Mouse (Mus musculus) CD4-positive, CD25-positive, alpha-beta regulatory T cell, adult 2 months (primary cell): ENCODE measurements around the gene Srp9.
"Not testable (repeated sequence)": the region's sequence is repeated elsewhere in the genome, so short reads cannot be mapped to it uniquely, and the experiment has no call there.

Experiments used
- DNase-seq: peaks from one replicate; pipeline ENCODE4 v3.0.0-alpha.2; 2012; ENCODE audit warnings: low read depth, low spot score

Gene Srp9

DNA sequence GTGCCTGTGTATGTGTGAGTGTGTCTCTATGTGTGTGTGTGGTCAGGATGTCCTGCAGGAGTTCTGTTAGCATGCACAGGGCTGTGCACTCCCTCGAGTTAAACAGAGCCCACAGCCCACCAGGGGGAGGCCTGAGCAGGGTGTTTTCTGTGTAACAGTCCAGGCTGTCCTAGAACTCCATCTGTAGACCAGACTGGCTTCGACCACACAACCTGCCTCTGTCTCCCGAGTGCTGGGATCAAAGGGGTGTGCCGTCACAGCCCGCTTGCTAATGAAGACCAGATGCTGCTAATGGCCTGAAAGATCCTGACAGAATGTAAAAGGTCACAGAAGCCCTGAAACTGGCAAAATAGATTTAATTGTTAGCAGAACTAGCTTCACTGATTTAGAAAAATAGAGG lies 21.0 kb downstream of the Srp9 start:
- no peak for DNase-seq

DNA sequence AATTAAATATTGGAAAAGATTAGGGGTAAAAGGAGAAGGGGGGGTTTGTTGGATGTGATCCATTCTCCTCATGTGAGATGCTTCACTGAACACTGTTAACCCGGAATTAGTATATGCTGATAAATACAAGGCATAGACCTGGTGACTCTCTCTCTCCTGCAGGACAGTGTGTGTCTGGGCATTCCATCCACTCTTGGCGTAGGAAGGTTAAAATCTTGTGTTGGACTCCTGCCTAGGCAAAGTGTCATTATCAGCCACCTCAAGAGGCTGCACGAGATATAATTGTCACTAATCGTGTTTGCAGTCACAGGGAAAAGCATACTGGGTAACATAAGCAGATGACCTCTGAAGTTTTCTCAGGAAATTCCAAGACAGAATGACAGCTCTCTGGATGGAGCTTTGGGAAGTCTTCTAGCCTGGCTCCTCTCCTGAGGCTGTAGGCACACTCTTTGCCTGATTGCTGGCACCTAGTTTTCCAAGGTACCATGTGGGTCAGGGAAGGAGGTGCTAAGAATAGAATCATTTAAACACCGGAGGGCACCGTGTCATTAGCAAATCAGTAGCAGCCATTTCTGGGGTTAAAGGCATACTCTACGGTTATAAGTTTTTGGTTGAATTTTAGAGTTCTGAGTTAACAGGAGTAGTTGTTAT lies 24.5 kb downstream of the Srp9 start:
- DNase-seq = no peak

DNA sequence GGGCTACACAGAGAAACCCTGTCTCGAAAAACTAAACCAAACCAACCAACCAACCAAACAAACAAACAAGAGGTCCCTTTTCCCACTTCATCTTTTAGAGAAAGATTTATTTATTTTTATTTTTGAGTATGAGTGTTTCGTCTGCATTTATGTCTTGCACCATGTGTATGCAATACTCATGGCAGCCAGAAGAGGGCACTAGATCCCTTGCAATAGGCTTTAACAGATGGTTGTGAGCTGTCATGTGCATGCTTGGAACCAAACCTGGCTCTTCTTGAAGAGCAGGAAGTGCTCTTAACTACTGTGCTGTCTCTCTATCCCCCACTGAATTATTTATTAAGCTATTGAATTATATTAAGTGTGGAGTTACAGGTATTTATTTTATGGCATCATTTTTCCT lies 25.4 kb downstream of the Srp9 start:
- peak; percentile 77 for DNase-seq

DNA sequence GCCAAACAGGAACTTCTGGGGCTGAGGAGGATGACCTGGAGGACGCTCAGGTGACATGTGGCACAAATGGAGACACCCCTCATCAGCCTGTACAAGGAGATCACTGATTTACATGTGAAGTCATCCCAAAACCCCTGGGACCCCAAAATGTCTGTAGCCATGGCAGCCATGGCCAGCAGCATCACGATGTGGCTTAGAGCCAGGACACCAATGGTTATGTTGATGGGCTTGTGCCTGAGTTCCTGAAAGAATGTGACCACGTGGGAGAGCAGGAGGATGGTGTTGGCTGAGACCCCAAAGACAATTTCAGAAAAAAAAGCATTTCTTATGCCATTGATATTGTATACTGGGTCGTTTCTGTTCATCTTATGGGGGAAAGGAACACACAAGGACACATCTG lies 33.2 kb downstream of the Srp9 start:
- no peak for DNase-seq

DNA sequence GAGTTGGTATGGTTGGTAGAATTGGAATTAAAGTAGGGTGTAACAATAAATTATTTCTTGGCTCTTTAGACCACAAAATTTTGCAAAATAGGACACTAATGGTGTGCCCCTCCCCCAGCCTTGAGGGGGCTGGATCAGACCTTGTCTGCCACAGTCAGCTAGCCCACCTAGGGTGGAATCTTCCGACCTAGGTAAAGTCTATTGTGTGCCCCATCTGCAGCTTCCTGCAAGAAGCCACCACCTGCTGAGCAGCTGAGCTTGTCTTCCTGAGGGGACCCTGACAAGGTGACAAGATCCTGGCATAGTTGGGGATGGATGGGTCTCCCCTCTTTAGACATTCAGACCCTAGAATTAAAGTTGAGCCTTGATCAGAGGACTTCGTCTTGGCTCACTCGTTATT lies 35.0 kb downstream of the Srp9 start:
- no peak for DNase-seq

DNA sequence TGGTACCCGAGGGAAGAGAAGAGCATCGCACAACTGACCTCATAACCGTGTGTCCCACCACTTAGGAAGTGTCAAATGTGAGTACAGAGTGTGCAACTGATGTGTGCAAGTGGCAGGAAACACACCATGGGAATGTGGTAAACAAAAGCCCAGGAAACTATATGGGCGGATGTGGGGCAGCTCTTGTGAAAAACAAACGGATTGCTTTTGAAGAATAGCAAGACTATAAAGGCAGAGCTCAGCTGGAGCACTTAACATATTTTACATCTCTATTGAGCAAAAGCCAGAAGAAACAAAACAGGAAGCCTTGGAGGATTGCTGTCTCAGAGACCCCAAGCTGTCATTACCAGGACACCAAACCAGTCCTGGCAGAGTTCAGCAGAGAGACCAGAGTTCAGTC lies 38.4 kb downstream of the Srp9 start:
- no peak for DNase-seq

DNA sequence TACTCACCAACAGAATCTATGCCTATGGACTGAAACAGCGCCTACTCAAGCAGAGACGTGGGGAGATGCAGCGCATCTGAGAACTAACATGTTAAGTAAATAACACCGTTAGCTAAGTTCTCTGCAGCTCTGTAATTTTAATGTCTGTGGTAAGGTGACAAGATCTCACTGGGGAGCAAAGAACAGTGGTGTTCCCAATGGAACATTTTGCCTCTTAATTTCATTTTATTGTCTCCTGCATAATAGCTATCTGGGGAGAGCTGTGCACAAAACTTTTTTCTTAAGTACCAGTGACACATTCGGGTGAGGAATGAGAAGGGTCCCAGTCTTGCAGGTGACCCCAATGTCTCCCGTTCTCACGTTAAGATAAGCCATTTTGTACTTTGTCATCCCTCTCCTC lies 39.8 kb downstream of the Srp9 start, which contains the start of gene Vmn1r1:
Gene Vmn1r1 (minus strand): TSS at position 101 of the 400 bp plus-strand sequence.
- DNase-seq = no peak

DNA sequence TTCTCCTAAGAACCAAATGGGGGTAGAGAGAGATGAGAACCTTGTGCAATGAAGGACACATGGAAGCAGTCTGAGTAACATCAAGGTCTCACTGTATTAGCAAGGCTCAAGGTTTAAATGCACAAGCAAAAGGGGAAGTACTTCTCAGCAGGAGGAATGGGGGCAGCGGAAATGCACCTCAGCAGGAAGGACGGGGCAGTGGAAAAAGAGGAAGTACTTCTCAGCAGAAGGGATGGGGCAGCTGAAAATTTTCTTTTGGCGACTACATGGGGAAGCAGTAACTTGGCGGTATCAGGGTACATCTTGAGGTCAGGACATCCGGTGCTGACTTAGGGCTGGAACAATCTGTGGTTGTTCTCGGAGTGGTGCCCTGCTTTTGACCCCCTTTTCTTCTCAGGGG lies 45.7 kb downstream of the Srp9 start:
- not testable (repeated sequence) for DNase-seq

DNA sequence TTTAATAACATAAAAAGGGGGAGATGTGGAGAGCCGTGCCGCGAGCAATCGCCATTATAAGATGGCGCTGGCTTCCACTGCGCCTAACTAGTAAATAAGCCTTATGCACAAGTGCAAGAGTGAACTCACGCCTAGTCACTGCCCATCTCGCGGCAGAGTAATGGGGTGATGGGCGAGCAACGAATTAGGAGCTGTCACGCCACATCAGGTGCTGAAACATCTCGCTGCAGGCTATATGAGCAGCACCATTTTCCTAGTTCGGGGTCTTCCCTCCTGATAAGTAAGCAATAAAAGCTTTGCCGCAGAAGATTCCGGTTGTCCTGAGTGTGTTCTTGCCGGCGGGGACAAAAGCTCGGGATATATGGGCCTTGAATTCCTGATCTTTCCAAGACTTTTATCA lies 52.4 kb downstream of the Srp9 start:
- not testable (repeated sequence) for DNase-seq

DNA sequence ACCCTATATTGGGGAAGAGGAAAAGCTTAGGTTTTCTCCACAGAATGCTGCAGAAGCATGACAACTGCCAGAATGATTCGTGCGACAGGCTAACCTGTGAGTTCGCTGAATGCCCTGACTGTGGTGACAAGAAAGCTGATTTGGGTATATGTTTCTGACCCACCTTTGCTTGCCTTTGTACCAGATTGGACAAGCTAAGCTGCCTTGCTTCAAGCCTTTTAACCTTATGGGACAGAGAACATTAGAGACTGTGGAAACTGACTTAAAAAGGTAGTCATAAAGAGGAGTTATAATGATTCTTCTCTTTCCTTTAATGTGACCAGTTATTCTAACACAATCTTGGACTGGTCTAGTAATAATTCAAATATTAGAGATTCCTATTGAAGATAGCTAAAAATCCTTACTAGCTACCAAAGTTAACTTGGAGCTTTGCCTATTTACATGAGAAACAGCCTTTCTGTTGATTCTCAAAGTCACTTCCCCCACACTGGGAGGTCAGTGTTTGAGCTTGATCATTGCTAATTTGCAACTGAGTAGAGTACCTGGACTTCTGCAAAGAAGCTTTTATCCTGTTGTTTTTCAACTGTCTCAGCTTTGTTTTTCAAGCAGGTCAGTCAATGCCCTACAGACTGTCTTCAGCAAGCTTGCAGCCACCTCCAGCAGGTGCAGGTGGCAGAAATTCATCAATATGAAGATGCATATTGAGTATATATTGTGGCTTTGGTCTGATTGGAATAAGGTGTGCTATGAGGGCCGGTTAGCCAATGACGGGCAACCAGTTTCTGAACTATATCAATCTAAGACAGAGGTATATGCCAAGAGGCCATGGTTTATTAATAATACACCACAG lies 57.1 kb downstream of the Srp9 start:
- DNase-seq = no peak
